Mouse (Mus musculus) left cerebral cortex, adult 8-10 months (tissue): ENCODE data around the gene Smarcd1. TPM values are rescaled to one million over a fixed set of nuclear protein-coding genes. Genes with fewer than 3 reads are reported as not detected.
"Not testable (repeated sequence)": the region's sequence is repeated elsewhere in the genome, so short reads cannot be mapped to it uniquely, and the experiment has no call there.

ENCODE experiments used
- DNase-seq, 2 experiments: peaks; one replicate each; pipeline ENCODE4 v3.0.0; 2022; ENCODE audit warnings: low spot score in 2 of 2
- total RNA-seq, 4 experiments: library from RNA; stranded (reverse); gene quantifications; 2 replicates each; pipeline ENCODE4 v1.2.4; 2022

The Smarcd1 gene
- total RNA-seq, 4 experiments from 2014 or later, result 152 to 159 (median 156) TPM

GRCm38 (mm10) chr15:99714206-99714605 is 12.3 kb downstream of the Smarcd1 start:
- no peak for DNase-seq

GRCm38 (mm10) chr15:99714858-99715257 is 12.9 kb downstream of the Smarcd1 start:
- peak; percentile 69 to 87 for DNase-seq

GRCm38 (mm10) chr15:99715361-99715865 is 13.5 kb downstream of the Smarcd1 start:
- DNase-seq, result peak; percentile 57 to 75

GRCm38 (mm10) chr15:99715982-99716746 is 14.2 kb downstream of the Smarcd1 start:
- DNase-seq, result no peak

GRCm38 (mm10) chr15:99716814-99717213 is 14.9 kb downstream of the Smarcd1 start:
- DNase-seq, result no peak

- peak; percentile 56 to 80 for DNase-seq
Observed at GRCm38 (mm10) chr15:99717386-99718334, 15.7 kb downstream of the Smarcd1 start, which contains the start of gene Gpd1. Gene Gpd1 (plus strand): TSS chr15:99717515.

GRCm38 (mm10) chr15:99718461-99719021 is 16.6 kb downstream of the Smarcd1 start:
- no peak for DNase-seq

- no peak for DNase-seq
Observed at GRCm38 (mm10) chr15:99719865-99720264, 17.9 kb downstream of the Smarcd1 start.

- no peak for DNase-seq
Observed at GRCm38 (mm10) chr15:99721921-99722743, 20.2 kb downstream of the Smarcd1 start.

GRCm38 (mm10) chr15:99723120-99723514 is 21.2 kb downstream of the Smarcd1 start:
- DNase-seq, result no peak

GRCm38 (mm10) chr15:99723515-99724291 is 21.8 kb downstream of the Smarcd1 start:
- DNase-seq, result peak in 1 of 2 experiments; percentile 59

- peak; percentile 61 to 77 for DNase-seq
Observed at GRCm38 (mm10) chr15:99724292-99725021, 22.5 kb downstream of the Smarcd1 start.

GRCm38 (mm10) chr15:99725341-99726155 is 23.6 kb downstream of the Smarcd1 start, which contains the start of gene Cox14:
Gene Cox14 (plus strand): TSS chr15:99725618.
- peak; percentile 90 to 97 for DNase-seq

GRCm38 (mm10) chr15:99726549-99726948 is 24.6 kb downstream of the Smarcd1 start:
- no peak for DNase-seq

- DNase-seq, result not testable (repeated sequence)
Observed at GRCm38 (mm10) chr15:99727039-99727438, 25.1 kb downstream of the Smarcd1 start.

GRCm38 (mm10) chr15:99727525-99727924 is 25.6 kb downstream of the Smarcd1 start:
- no peak for DNase-seq

GRCm38 (mm10) chr15:99728211-99728610 is 26.3 kb downstream of the Smarcd1 start:
- DNase-seq, result no peak
